Mouse (Mus musculus) heart, postnatal 4 days (tissue): Measurements from ENCODE around the gene Olfr114. TPM values are rescaled to one million over a fixed set of nuclear protein-coding genes. Genes with fewer than 3 reads are reported as not detected.

Experiments used
- DNase-seq: peaks from one replicate; pipeline ENCODE4 v3.0.0; 2021
- total RNA-seq, 2 experiments: library from RNA; stranded (reverse); gene quantifications; 2 replicates each; pipeline ENCODE4 v1.2.3; 2021

Gene Olfr114
- total RNA-seq = not detected

- no peak for DNase-seq
Measured at GRCm38 (mm10) chr17:37592643-37593042, at the start of gene Olfr114. Gene Olfr114, minus strand, starts transcription at chr17:37592743.

GRCm38 (mm10) chr17:37627009-37627408 lies 34.5 kb upstream of the Olfr114 start, which contains the start of the genes Olfr115 and Olfr116:
Gene Olfr115, minus strand, starts transcription at chr17:37627109.
Gene Olfr116, minus strand, starts transcription at chr17:37627199.
- no peak for DNase-seq

- DNase-seq = no peak
Measured at GRCm38 (mm10) chr17:37577563-37577962, 15.0 kb downstream of the Olfr114 start, which contains the start of gene Olfr113. Gene Olfr113, minus strand, starts transcription at chr17:37577663.

- no peak for DNase-seq
Measured at GRCm38 (mm10) chr17:37569351-37569750, 23.2 kb downstream of the Olfr114 start, which contains the start of gene Olfr112. Gene Olfr112, minus strand, starts transcription at chr17:37569451.

GRCm38 (mm10) chr17:37558913-37559615 lies 33.5 kb downstream of the Olfr114 start:
- DNase-seq = no peak

- no peak for DNase-seq
Measured at GRCm38 (mm10) chr17:37543800-37544435, 48.6 kb downstream of the Olfr114 start.

- DNase-seq = no peak
Measured at GRCm38 (mm10) chr17:37541454-37542119, 51.0 kb downstream of the Olfr114 start.

Other genes starting within 250 kb of the Olfr114 start
- gene Olfr104-ps, start 233.2 kb downstream of the Olfr114 start, total RNA-seq = not detected
- gene Olfr105-ps, start 213.7 kb downstream of the Olfr114 start, total RNA-seq = not detected
- not detected for gene Olfr106-ps, start 202.3 kb downstream of the Olfr114 start, total RNA-seq
- gene Olfr107, start 193.5 kb downstream of the Olfr114 start, total RNA-seq = not detected
- gene Olfr108, start 147.3 kb downstream of the Olfr114 start, total RNA-seq = not detected
- not detected for gene Olfr109, start 133.8 kb downstream of the Olfr114 start, total RNA-seq
- gene H2-M2, start 109.2 kb downstream of the Olfr114 start, total RNA-seq = not detected
- gene Olfr110, start 100.3 kb downstream of the Olfr114 start, total RNA-seq = not detected
- not detected for gene Olfr111, start 84.7 kb downstream of the Olfr114 start, total RNA-seq
- not detected for gene Olfr112, start 23.3 kb downstream of the Olfr114 start, total RNA-seq
- not detected for gene Olfr113, start 15.1 kb downstream of the Olfr114 start, total RNA-seq
- gene Olfr115, start 34.4 kb upstream of the Olfr114 start, total RNA-seq = not detected
- gene Olfr116, start 34.5 kb upstream of the Olfr114 start, total RNA-seq = not detected
- not detected for gene Olfr117, start 71.0 kb upstream of the Olfr114 start, total RNA-seq
- gene Olfr118, start 74.2 kb upstream of the Olfr114 start, total RNA-seq = not detected
- not detected for gene Olfr119, start 103.8 kb upstream of the Olfr114 start, total RNA-seq
- not detected for gene Olfr120, start 129.1 kb upstream of the Olfr114 start, total RNA-seq
- not detected for gene Olfr121, start 156.1 kb upstream of the Olfr114 start, total RNA-seq
- not detected for gene Olfr122, start 175.9 kb upstream of the Olfr114 start, total RNA-seq
- not detected for gene Olfr123, start 200.8 kb upstream of the Olfr114 start, total RNA-seq
- not detected for gene Olfr124, start 207.1 kb upstream of the Olfr114 start, total RNA-seq
- gene Olfr125, start 240.2 kb upstream of the Olfr114 start, total RNA-seq = not detected